Mouse (Mus musculus) heart, adult 11 months (tissue): ENCODE data around the gene Rars2.
"Not testable (repeated sequence)": the region's sequence is repeated elsewhere in the genome, so short reads cannot be mapped to it uniquely, and the experiment has no call there.

Experiments
- DNase-seq: peaks from one replicate; pipeline ENCODE4 v3.0.0; 2022

Rars2 gene

DNA sequence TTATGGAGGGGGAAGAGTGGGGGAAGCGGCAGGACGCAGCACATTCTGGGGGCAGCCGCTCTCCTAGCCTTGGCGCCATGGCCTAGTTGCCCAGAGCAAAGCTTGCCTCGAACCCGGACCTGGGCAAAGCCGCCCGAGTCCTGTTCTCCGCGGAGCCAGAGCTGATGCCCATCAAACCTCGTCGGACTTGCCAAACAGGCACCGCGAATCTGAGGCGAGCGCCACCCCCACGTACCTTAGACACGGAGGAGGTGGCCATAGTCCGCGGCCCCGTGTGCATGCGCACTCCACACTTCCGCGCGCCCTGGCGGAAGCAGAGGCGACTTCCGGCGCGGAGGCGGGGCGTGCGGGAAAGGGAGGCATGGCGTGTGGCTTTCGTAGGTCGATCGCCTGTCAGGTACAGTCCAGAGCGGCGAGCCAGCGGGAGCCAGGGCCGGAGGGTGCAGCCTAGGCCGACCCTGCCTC lies at the start of gene Rars2, which contains the start of gene Orc3:
TSS of gene Rars2 (plus strand) at position 328 of the 465 bp plus-strand sequence.
TSS of gene Orc3 (minus strand) at position 315 of the 465 bp plus-strand sequence.
- peak; percentile 99 for DNase-seq

DNA sequence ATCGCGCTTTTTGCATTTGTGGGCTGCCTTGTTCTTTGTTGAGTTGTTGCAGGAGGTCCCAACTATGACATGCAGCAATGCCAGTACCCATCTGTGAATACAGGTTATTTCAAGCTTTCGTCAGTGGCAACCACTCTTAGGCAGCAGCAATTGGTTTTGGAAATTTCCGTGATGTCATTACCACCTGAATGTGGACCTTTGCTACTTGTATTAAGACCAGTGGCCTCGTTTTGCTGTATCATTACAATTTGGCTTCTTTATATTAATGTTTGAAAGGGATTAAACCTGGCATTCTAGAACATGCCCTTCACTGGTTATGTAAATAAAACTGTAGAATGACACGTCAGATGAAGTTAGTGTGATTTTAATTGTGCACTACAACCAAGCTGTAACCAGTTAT lies 48.5 kb upstream of the Rars2 start:
- DNase-seq = no peak

- no peak for DNase-seq
Measured at GRCm38 (mm10) chr4:34572876-34573275, 41.9 kb upstream of the Rars2 start.

DNA sequence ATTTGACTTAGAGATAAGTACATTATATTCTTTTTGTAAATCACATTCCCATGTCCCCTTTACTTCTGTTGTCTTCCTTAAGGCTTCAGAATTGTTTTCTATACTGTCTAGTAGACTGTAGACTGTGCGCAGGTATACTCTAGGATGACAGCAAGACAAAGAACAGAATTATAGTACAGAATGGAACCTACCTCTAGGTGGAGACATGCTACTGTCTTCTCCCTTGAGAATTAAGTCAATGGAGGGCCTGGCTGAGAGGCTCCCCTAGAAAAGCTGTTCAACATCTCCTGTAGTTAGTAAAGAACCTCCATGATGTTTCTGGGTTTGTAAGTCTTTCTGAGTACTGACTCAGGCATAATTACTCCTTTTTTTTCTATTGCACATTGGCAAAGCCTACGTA lies 37.7 kb upstream of the Rars2 start:
- no peak for DNase-seq

- DNase-seq = no peak
Measured at GRCm38 (mm10) chr4:34579215-34579614, 35.5 kb upstream of the Rars2 start.

GRCm38 (mm10) chr4:34581489-34581888 lies 33.3 kb upstream of the Rars2 start:
- DNase-seq = not testable (repeated sequence)

DNA sequence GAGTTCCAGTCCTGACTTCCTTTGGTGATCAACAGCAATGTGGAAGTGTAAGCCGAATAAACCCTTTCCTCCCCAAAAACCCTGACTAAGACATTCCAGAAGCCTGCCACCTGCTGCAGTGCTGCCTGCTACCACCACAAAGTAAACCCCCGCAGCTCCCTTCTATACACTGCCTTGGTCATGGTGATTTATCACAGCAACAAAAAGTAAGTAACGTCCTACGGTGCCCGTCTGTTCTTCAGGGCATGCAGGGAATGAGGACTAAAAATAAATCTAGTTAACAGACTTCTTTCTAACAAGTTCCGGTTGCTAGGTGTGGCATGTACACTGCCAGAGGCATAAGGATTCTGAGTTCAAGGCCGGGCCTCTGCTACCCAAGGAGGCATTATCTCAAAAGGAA lies 32.8 kb upstream of the Rars2 start:
- no peak for DNase-seq

- no peak for DNase-seq
Measured at GRCm38 (mm10) chr4:34582476-34582875, 32.3 kb upstream of the Rars2 start.

- DNase-seq = no peak
Measured at GRCm38 (mm10) chr4:34583427-34583826, 31.3 kb upstream of the Rars2 start.

GRCm38 (mm10) chr4:34584871-34585607 lies 29.7 kb upstream of the Rars2 start:
- DNase-seq = no peak

GRCm38 (mm10) chr4:34603123-34603522 lies 11.6 kb upstream of the Rars2 start:
- no peak for DNase-seq

GRCm38 (mm10) chr4:34606658-34607057 lies 8.1 kb upstream of the Rars2 start:
- no peak for DNase-seq

DNA sequence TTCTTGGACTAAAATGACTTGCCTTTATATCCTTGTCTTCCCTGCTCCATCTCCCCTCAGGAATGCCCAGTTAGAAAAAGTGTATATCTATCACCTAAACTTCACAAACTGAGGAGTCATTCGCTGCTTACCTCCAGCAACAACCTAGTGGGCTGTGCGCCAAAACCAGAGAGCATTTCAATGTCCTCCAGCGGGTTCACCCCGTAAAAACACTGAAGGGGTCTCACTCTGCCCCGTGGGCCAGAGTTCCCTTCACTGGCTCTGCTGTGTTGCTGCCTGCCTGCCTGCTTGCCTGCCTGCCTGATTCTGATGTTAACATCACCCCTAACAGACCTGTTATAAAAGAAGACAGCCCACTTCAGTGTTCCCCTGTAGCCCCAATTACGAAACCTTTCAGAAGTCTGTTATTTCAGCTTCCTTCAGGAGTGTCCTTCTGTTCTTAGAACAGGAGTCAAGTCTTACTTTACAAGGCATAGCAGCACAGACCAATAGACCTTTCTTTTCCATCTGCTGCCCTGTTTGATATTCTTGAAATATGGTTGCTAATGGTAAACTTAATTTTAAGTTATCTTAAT lies 1.1 kb upstream of the Rars2 start:
- DNase-seq = no peak

DNA sequence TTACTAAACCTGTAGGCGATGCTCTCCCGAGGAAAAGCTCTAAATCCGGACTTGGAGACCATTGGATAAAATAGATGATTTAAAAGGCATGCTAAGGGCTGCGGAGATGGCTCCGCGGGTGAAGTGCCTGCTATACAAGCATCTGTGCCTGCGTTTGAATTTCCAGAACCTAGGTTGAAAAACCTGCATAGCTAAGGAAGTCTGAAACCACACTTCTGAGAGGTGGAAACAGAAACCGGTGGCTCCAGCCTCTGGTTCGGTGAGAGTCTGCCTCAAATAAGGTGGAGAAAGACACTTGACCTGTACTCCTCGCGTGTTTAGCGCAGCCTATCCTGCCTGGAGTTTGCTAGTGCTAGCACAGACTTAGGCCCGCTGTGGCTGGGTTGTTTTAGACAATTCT lies 546 bp downstream of the Rars2 start:
- peak; percentile 81 for DNase-seq

GRCm38 (mm10) chr4:34616146-34616545 lies 1.4 kb downstream of the Rars2 start:
- DNase-seq = no peak

GRCm38 (mm10) chr4:34625556-34625955 lies 10.8 kb downstream of the Rars2 start:
- DNase-seq = peak; percentile 33

DNA sequence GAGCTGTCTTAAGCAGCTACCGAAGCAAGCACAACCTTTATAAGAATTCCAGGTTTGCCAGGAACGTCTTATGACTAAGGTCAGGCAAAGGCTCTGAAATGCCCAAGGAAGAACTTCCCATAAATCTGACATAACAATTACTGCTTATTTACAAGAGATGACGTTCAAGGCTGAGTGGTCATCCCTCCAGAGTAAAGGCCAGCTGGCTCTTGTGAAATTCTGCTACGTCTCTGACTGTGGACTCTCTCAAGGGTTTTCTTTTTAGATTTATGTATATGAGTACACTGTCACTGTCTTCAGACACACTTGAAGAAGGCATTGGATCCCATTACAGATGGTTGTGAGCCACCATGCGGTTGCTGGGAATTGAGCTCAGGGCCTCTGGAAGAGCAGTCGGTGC lies 11.6 kb downstream of the Rars2 start:
- DNase-seq = no peak

DNA sequence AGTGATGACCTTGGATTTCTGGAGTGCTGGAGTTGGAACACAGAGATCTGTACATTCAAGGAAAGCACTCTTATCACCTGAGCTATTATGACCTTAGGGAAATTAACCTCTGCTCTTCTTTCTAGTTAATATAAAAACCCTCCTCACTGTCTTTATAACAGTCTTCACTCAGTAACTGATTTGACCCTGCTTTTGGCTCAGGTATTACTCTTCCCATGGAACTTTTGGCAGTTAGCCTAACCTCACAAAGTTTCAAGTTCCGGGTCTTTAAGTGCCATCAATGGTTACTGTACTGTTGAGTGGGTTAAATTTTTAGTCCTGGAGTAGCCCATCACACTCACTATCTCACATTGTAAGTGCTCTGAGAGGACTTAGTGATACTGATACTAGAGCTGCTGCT lies 15.2 kb downstream of the Rars2 start:
- DNase-seq = no peak

GRCm38 (mm10) chr4:34634129-34634528 lies 19.4 kb downstream of the Rars2 start:
- peak; percentile 41 for DNase-seq

- DNase-seq = peak; percentile 67
Measured at GRCm38 (mm10) chr4:34636036-34636435, 21.3 kb downstream of the Rars2 start.

DNA sequence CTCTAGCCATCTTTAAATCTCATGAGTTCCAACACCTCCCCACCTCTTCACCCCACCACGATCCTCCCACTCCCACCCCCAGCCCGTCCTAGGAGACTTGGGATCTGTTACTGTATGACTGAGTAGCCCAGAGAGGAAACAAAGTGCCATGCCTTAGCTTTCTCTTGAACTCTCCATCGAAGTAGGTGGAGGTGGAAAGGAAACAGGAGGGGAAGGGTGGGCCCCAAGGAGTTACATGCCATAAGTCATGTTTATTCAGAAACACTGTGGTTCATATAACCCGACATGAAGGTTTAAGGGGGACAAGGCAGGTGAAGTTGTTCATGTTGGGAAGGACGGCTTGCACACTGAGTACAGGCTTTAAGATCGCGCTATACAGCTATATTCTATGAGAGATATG lies 22.6 kb downstream of the Rars2 start:
- DNase-seq = peak; percentile 55

DNA sequence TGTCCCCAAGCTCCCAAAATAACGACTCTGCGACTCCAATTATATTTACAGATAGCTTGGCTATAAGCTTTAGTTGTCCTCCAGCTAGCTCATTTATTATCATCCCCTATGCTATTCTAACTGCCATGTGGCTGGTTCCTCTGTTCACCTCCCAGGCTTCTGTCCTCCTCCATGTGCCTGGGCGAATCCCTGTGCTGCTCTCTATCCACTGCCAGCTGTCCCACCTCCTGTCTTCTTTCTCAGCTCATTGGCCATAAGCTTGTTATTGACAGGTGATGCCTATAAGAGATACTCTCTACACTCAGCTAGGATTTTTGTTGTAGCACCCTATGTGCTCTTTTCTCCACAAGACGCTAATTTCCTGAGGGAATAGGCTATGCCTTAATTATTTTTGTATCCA lies 23.1 kb downstream of the Rars2 start:
- peak; percentile 55 for DNase-seq

GRCm38 (mm10) chr4:34639745-34640364 lies 25.1 kb downstream of the Rars2 start:
- DNase-seq = peak; percentile 57

GRCm38 (mm10) chr4:34640731-34641130 lies 26.0 kb downstream of the Rars2 start:
- peak; percentile 51 for DNase-seq
